Mouse (Mus musculus): ENCODE results near the gene Mbtd1.

- TF ChIP-seq CTCF (IDR thresholded peaks at IDR 0.05; ENCODE audit: low read depth): 0 out of 2 replicates have a peak, but pooled peaks have one; percentile 20
- no peak for TF ChIP-seq EP300 (optimal IDR thresholded peaks at IDR 0.05)
Observed at GRCm38 (mm10) chr11:93929106-93929505, 43.5 kb downstream of the Mbtd1 start.

Measured in stomach, postnatal 0 days (tissue).